Mouse (Mus musculus) liver, embryonic 14.5 days (tissue): ENCODE results near the gene Ppid. TPM values are rescaled to one million over a fixed set of nuclear protein-coding genes. Genes with fewer than 3 reads are reported as not detected.
A peak's percentile ranks its signal among the peaks of the same experiment; 100 is the strongest.

Experiments
- ATAC-seq: fragments of 200-750 bp; cut with Nextera tagmentation; 2 replicates; pipeline ENCODE4 v1.8.0; 2017; ENCODE audit warnings: moderate number of reproducible peaks, mild to moderate bottlenecking, moderate library complexity; ENCODE audit not compliant: insufficient read depth
- DNase-seq, 3 experiments: peaks; one replicate each; pipeline ENCODE4 v3.0.0-alpha.2; 2012 to 2013; ENCODE audit warnings: low read depth in 3 of 3, low spot score in 3 of 3
- H3K27ac ChIP-seq: fragments of 300-500 bp; sonication (generic); 2 replicates; pipeline ENCODE4 v1.5.1; 2014; ENCODE audit warnings: moderate library complexity, mild to moderate bottlenecking, control low read depth, inconsistent platforms
- H3K27me3 ChIP-seq: fragments of 300-500 bp; sonication (generic); 2 replicates; pipeline ENCODE4 v1.6.1; 2014; ENCODE audit warnings: mild to moderate bottlenecking, low read length, moderate library complexity; ENCODE audit not compliant: control insufficient read depth, insufficient read depth
- H3K36me3 ChIP-seq: fragments of 300-500 bp; sonication (generic); replicated peaks from 2 replicates; pipeline ENCODE4 v1.6.1; 2014; ENCODE audit warnings: low read depth; ENCODE audit not compliant: control insufficient read depth, insufficient read depth
- H3K4me1 ChIP-seq, 2 experiments: fragments of 200-500 bp in 1 of 2; fragments of 300-500 bp in 1 of 2; sonication (generic) in 1 of 2; replicated peaks; 2 replicates each; pipeline ENCODE4 v1.6.1; 2012 to 2014; ENCODE audit warnings: antibody characterized with exemption in 1 of 2, inconsistent platforms in 1 of 2, low read length in 1 of 2; ENCODE audit not compliant: control insufficient read depth in 2 of 2, insufficient read depth in 2 of 2
- H3K4me2 ChIP-seq: fragments of 300-500 bp; sonication (generic); 2 replicates; pipeline ENCODE4 v1.6.1; 2014; ENCODE audit warnings: low read depth, mild to moderate bottlenecking, control low read depth, moderate library complexity
- H3K4me3 ChIP-seq, 2 experiments: fragments of 200-500 bp in 1 of 2; fragments of 300-500 bp in 1 of 2; sonication (generic) in 1 of 2; 2 replicates each; pipeline ENCODE4 v1.5.1; 2012 to 2014; ENCODE audit warnings: low read depth in 2 of 2, low read length in 2 of 2, mild to moderate bottlenecking in 2 of 2, control low read depth in 1 of 2, inconsistent platforms in 1 of 2, moderate library complexity in 1 of 2; ENCODE audit not compliant: insufficient read depth in 1 of 2
- H3K9ac ChIP-seq: fragments of 300-500 bp; sonication (generic); replicated peaks from 2 replicates; pipeline ENCODE4 v1.6.1; 2014; ENCODE audit warnings: mild to moderate bottlenecking, control low read depth, moderate library complexity
- H3K9me3 ChIP-seq: fragments of 300-500 bp; sonication (generic); 2 replicates; pipeline ENCODE4 v1.6.1; 2016; ENCODE audit warnings: low read length, mixed read lengths; ENCODE audit not compliant: control insufficient read depth
- CTCF ChIP-seq: IDR thresholded peaks from 2 replicates; pipeline ENCODE4 v1.5.1; 2016; ENCODE audit warnings: antibody characterized with exemption, low read depth, control low read depth
- EP300 ChIP-seq: IDR thresholded peaks from 2 replicates; pipeline ENCODE4 v1.6.1; 2016; ENCODE audit warnings: antibody characterized with exemption, low read depth
- WGBS: fragments of 180-500 bp; shearing (Covaris S2); extraction: QIAGEN DNeasy Blood & Tissue Kit; methylation state at CpG from one replicate; pipeline ENCODE4 v1.1.7; 2014; ENCODE audit not compliant: insufficient replicate concordance; 5-methylcytosine and 5-hydroxymethylcytosine counted together
- polyA plus RNA-seq, 2 experiments: library from polyadenylated mRNA; depleted of rRNA in 1 of 2; stranded (reverse) in 1 of 2; unstranded in 1 of 2; fragments of >200 nt; fragmentation: Nextera tagmentation in 1 of 2; extraction: Ambion mirVana in 1 of 2; gene quantifications; 2 replicates each; pipeline versions ENCODE4 v1.2.1 to v1.2.3; 2012 to 2014

Gene Ppid
- polyA plus RNA-seq, 2 experiments: 59.5 to 97.9 TPM

DNA sequence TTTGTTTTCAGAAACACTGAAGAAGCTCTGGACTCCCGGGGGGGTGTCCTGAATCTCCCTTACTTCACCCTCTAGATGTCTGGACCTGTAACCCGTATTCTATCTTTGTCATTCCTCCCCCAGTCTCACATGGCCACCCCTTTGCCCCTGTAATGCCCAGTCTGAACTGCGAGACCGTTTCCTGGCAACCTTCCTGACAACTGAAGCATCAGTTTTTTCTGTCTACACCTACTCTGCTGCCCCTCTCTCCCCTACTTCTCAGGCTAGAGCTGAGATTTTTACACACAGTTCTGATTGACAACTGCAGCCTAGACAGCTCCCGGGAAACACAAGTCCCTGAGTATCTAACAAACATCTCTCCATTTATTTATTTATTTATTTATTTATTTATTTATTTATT lies 14.3 kb upstream of the Ppid start:
- no peaks in the 10 kb centered on the region for H3K27me3 ChIP-seq
- no peak overlapping the region for H3K27ac ChIP-seq
- WGBS: 52% methylated on average over 5 of the region's 5 CpGs
- no peak overlapping the region for H3K9ac ChIP-seq
- DNase-seq: no peak
- H3K36me3 ChIP-seq: no peaks in the 10 kb centered on the region
- no peak for ATAC-seq
- H3K4me3 ChIP-seq: no peak overlapping the region
- peaks cover 53 to 66% of the 10 kb centered on the region in 2 experiments for H3K4me1 ChIP-seq
- TF ChIP-seq EP300 (no peak), CTCF (no peak)
- H3K4me2 ChIP-seq: no peak overlapping the region
- no peaks in the 10 kb centered on the region for H3K9me3 ChIP-seq

DNA sequence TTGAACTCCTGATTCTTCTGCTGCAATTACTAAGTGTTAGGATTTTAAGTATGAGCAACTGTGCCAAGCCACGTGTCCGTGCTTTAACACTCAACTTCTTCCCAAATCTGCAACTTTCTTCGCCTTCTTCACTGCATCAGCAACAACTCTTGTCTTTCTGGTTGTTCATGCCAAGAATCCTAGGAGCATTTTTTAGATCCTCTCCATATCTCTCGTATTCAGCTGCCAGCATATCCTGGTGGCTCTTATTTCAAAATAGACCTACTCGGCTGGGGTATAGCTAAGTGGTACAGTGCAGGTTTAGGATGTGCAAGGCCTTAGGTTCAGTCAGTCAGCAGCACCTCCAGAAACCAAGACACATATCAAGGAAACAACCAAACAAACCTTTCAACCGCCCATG lies 13.5 kb upstream of the Ppid start:
- H3K9ac ChIP-seq: no peak overlapping the region
- ATAC-seq (no peak), DNase-seq (no peak)
- WGBS: 71% methylated on average over 6 of the region's 6 CpGs
- no peaks in the 10 kb centered on the region for H3K36me3 ChIP-seq
- H3K4me2 ChIP-seq: no peak overlapping the region
- peak overlapping the region; percentile 53 for H3K27ac ChIP-seq
- no peak for TF ChIP-seq CTCF
- no peak for TF ChIP-seq EP300
- no peak overlapping the region for H3K4me3 ChIP-seq
- H3K9me3 ChIP-seq: no peaks in the 10 kb centered on the region
- peaks cover 53 to 63% of the 10 kb centered on the region in 2 experiments for H3K4me1 ChIP-seq
- H3K27me3 ChIP-seq: no peaks in the 10 kb centered on the region

DNA sequence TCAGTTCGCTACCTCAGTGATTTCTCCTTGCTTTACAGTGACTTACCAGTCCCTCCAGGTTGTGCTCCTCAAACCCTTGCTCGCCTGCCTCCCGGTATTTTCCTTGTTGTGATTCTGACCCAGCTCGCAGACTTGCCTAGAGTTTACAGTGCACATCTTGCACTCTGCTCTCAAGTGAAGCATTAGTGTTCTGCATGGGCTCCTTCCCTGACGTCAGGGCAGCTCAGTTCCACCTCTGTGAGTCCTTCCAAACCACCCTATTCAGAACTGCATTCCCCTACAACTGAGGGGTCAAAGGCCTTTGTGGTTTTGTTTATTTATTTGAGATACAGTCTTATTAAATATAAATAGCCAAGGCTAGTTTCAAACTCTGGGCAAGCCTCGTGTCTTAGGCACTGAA lies 13.0 kb upstream of the Ppid start:
- no peaks in the 10 kb centered on the region for H3K9me3 ChIP-seq
- no peak overlapping the region for H3K4me3 ChIP-seq
- H3K4me2 ChIP-seq: no peak overlapping the region
- DNase-seq (no peak), ATAC-seq (no peak)
- H3K4me1 ChIP-seq: peaks cover 48 to 59% of the 10 kb centered on the region in 2 experiments
- peak overlapping the region; percentile 53 for H3K27ac ChIP-seq
- H3K36me3 ChIP-seq: no peaks in the 10 kb centered on the region
- no peak for TF ChIP-seq CTCF
- no peak for TF ChIP-seq EP300
- no peaks in the 10 kb centered on the region for H3K27me3 ChIP-seq
- WGBS: 68% methylated on average over 6 of the region's 6 CpGs
- H3K9ac ChIP-seq: no peak overlapping the region

- Histone ChIP-seq H3K4me2 (peak overlapping the region; percentile 55), H3K36me3 (no peaks in the 10 kb centered on the region), H3K9me3 (no peaks in the 10 kb centered on the region), H3K4me1 (peaks cover 38 to 53% of the 10 kb centered on the region in 2 experiments), H3K27ac (peak overlapping the region; percentile 95), H3K9ac (peak overlapping the region; percentile 40; the same call in 1 of the 2 replicates), H3K27me3 (no peaks in the 10 kb centered on the region), H3K4me3 (no peak overlapping the region)
- DNase-seq (peak; percentile 81 to 94 (median 92)), ATAC-seq (peak; percentile 92)
- TF ChIP-seq CTCF (no peak), EP300 (peak; percentile 94)
- 17% methylated on average over 5 of the region's 5 CpGs for WGBS
Measured at GRCm38 (mm10) chr3:79579891-79580575, 11.1 kb upstream of the Ppid start.

DNA sequence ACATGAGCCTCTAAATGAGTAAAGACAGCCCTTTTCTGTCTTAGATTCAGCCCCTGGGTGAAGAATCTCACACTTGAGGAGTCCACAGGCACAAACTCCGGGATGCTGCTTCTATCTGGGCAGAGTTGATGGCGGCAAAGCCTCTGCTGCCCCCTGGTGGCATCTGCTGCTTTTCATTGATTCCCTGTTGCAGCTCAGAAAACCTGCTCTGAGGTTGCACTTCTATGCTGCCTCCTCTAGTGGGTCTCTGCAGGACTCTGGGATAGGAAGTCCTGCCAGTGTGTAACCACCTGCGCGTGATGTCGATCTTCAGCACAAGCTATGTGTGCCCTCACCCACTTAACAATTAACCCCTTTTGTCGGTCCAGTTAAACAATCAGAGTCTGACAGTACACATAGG lies 4.3 kb upstream of the Ppid start:
- H3K36me3 ChIP-seq: no peaks in the 10 kb centered on the region
- no peaks in the 10 kb centered on the region for H3K9me3 ChIP-seq
- peak; percentile 57 for ATAC-seq
- no peaks in the 10 kb centered on the region for H3K27me3 ChIP-seq
- no peak overlapping the region for H3K4me3 ChIP-seq
- peak overlapping the region; percentile 33 for H3K4me2 ChIP-seq
- peak; percentile 16; the same call in 1 of the 2 replicates for TF ChIP-seq EP300
- peak; percentile 99 for TF ChIP-seq CTCF
- 2% methylated on average over 6 of the region's 6 CpGs for WGBS
- peak; percentile 80 to 84 (median 81) for DNase-seq
- H3K9ac ChIP-seq: no peak overlapping the region
- peaks cover 3 to 10% of the 10 kb centered on the region in 2 experiments; a peak in 3 of 4 replicates for H3K4me1 ChIP-seq
- no peak overlapping the region for H3K27ac ChIP-seq
